Mouse (Mus musculus) lung, embryonic 16.5 days (tissue): ENCODE results near the gene Lama2. TPM values are rescaled to one million over a fixed set of nuclear protein-coding genes. Genes with fewer than 3 reads are reported as not detected.
A peak's percentile ranks its signal among the peaks of the same experiment; 100 is the strongest.

ENCODE experiments used
- ATAC-seq: fragments of 200-750 bp; cut with Nextera tagmentation; 2 replicates; pipeline ENCODE4 v1.8.0; 2017; ENCODE audit warnings: low read depth, mild to moderate bottlenecking, moderate library complexity
- H3K27ac ChIP-seq: fragments of 300-500 bp; sonication (generic); 2 replicates; pipeline ENCODE4 v1.5.1; 2014; ENCODE audit warnings: mild to moderate bottlenecking, control low read depth, low read length
- H3K27me3 ChIP-seq: fragments of 300-500 bp; sonication (generic); 2 replicates; pipeline ENCODE4 v1.6.1; 2014; ENCODE audit warnings: low read depth, low read length, mixed read lengths; ENCODE audit not compliant: control insufficient read depth, insufficient read depth
- H3K36me3 ChIP-seq: fragments of 300-500 bp; sonication (generic); 2 replicates; pipeline ENCODE4 v1.6.1; 2014; ENCODE audit warnings: low read length; ENCODE audit not compliant: control insufficient read depth, insufficient read depth
- H3K4me1 ChIP-seq: fragments of 300-500 bp; sonication (generic); replicated peaks from 2 replicates; pipeline ENCODE4 v1.6.1; 2014; ENCODE audit warnings: low read length, mixed read lengths; ENCODE audit not compliant: control insufficient read depth, insufficient read depth
- H3K4me2 ChIP-seq: fragments of 300-500 bp; sonication (generic); 2 replicates; pipeline ENCODE4 v1.6.1; 2014; ENCODE audit warnings: low read depth, low read length, control low read depth
- H3K4me3 ChIP-seq: fragments of 300-500 bp; sonication (generic); 2 replicates; pipeline ENCODE4 v1.5.1; 2014; ENCODE audit warnings: mild to moderate bottlenecking, low read length, control low read depth
- H3K9ac ChIP-seq: fragments of 300-500 bp; sonication (generic); 2 replicates; pipeline ENCODE4 v1.6.1; 2014; ENCODE audit warnings: low read length, control low read depth
- H3K9me3 ChIP-seq: fragments of 300-500 bp; sonication (generic); 2 replicates; pipeline ENCODE4 v1.6.1; 2016; ENCODE audit warnings: low read length; ENCODE audit not compliant: control insufficient read depth
- WGBS: fragments of 180-500 bp; shearing (Covaris S2); extraction: QIAGEN DNeasy Blood & Tissue Kit; methylation state at CpG from one replicate; pipeline ENCODE4 v1.1.7; 2014; 5-methylcytosine and 5-hydroxymethylcytosine counted together
- polyA plus RNA-seq: library from polyadenylated mRNA; unstranded; fragments of >200 nt; fragmentation: Nextera tagmentation; extraction: Ambion mirVana; gene quantifications from 2 replicates; pipeline ENCODE4 v1.2.1, GENCODE M21; 2015

The Lama2 gene
- polyA plus RNA-seq, 1 experiment from 2014 or later = 13.6 TPM

GRCm38 (mm10) chr10:27222639-27223315, 396.8 kb downstream of the Lama2 start:
- no peak overlapping the region for H3K4me2 ChIP-seq
- no peak overlapping the region for H3K4me3 ChIP-seq
- H3K9me3 ChIP-seq = no peaks in the 10 kb centered on the region
- WGBS = 70% methylated on average over 6 of the region's 6 CpGs
- H3K36me3 ChIP-seq = no peaks in the 10 kb centered on the region
- H3K4me1 ChIP-seq = no peaks in the 10 kb centered on the region
- H3K27ac ChIP-seq = no peak overlapping the region
- peak; percentile 65; the same call in 1 of the 2 replicates for ATAC-seq
- no peaks in the 10 kb centered on the region for H3K27me3 ChIP-seq
- H3K9ac ChIP-seq = no peak overlapping the region

GRCm38 (mm10) chr10:27219698-27220097, 399.9 kb downstream of the Lama2 start:
- Histone ChIP-seq H3K4me2 (no peak overlapping the region), H3K4me3 (no peak overlapping the region), H3K27me3 (no peaks in the 10 kb centered on the region), H3K9ac (no peak overlapping the region), H3K4me1 (no peaks in the 10 kb centered on the region), H3K36me3 (no peaks in the 10 kb centered on the region), H3K27ac (no peak overlapping the region), H3K9me3 (no peaks in the 10 kb centered on the region)
- peak; percentile 52; the same call in 1 of the 2 replicates for ATAC-seq
- WGBS = 33% methylated on average over 1 of the region's 1 CpGs

GRCm38 (mm10) chr10:27207320-27207719, 412.2 kb downstream of the Lama2 start:
- no peak overlapping the region for H3K4me3 ChIP-seq
- H3K36me3 ChIP-seq = no peaks in the 10 kb centered on the region
- no peaks in the 10 kb centered on the region for H3K27me3 ChIP-seq
- ATAC-seq = no peak
- 27% methylated on average over 12 of the region's 12 CpGs for WGBS
- H3K4me2 ChIP-seq = no peak overlapping the region
- H3K4me1 ChIP-seq = no peaks in the 10 kb centered on the region
- no peak overlapping the region for H3K27ac ChIP-seq
- H3K9me3 ChIP-seq = no peaks in the 10 kb centered on the region
- H3K9ac ChIP-seq = no peak overlapping the region

- ATAC-seq = no peak
- no peaks in the 10 kb centered on the region for H3K4me1 ChIP-seq
- WGBS = 46% methylated on average over 1 of the region's 1 CpGs
- no peak overlapping the region for H3K27ac ChIP-seq
- no peaks in the 10 kb centered on the region for H3K36me3 ChIP-seq
- no peak overlapping the region for H3K4me2 ChIP-seq
- H3K9me3 ChIP-seq = no peaks in the 10 kb centered on the region
- no peak overlapping the region for H3K4me3 ChIP-seq
- H3K9ac ChIP-seq = no peak overlapping the region
- no peaks in the 10 kb centered on the region for H3K27me3 ChIP-seq
These were observed 421.1 kb downstream of the Lama2 start for GRCm38 (mm10) chr10:27198443-27198842.

GRCm38 (mm10) chr10:27193986-27194908, 425.3 kb downstream of the Lama2 start:
- WGBS = 72% methylated on average over 8 of the region's 8 CpGs
- ATAC-seq = no peak
- Histone ChIP-seq H3K4me3 (no peak overlapping the region), H3K4me1 (no peaks in the 10 kb centered on the region), H3K36me3 (no peaks in the 10 kb centered on the region), H3K4me2 (no peak overlapping the region), H3K9ac (no peak overlapping the region), H3K9me3 (no peaks in the 10 kb centered on the region), H3K27me3 (no peaks in the 10 kb centered on the region), H3K27ac (no peak overlapping the region)

GRCm38 (mm10) chr10:27188630-27189365, 430.8 kb downstream of the Lama2 start:
- 86% methylated on average over 9 of the region's 9 CpGs for WGBS
- no peak overlapping the region for H3K9ac ChIP-seq
- no peaks in the 10 kb centered on the region for H3K36me3 ChIP-seq
- H3K27me3 ChIP-seq = no peaks in the 10 kb centered on the region
- no peak overlapping the region for H3K4me3 ChIP-seq
- H3K27ac ChIP-seq = no peak overlapping the region
- ATAC-seq = no peak
- no peaks in the 10 kb centered on the region for H3K4me1 ChIP-seq
- H3K4me2 ChIP-seq = no peak overlapping the region
- H3K9me3 ChIP-seq = no peaks in the 10 kb centered on the region

GRCm38 (mm10) chr10:27184185-27184584, 435.4 kb downstream of the Lama2 start:
- 79% methylated on average over 5 of the region's 5 CpGs for WGBS
- H3K9me3 ChIP-seq = no peaks in the 10 kb centered on the region
- H3K27me3 ChIP-seq = no peaks in the 10 kb centered on the region
- no peaks in the 10 kb centered on the region for H3K36me3 ChIP-seq
- no peaks in the 10 kb centered on the region for H3K4me1 ChIP-seq
- no peak for ATAC-seq
- no peak overlapping the region for H3K9ac ChIP-seq
- H3K27ac ChIP-seq = no peak overlapping the region
- no peak overlapping the region for H3K4me3 ChIP-seq
- H3K4me2 ChIP-seq = no peak overlapping the region

- Histone ChIP-seq H3K4me2 (no peak overlapping the region), H3K9ac (no peak overlapping the region), H3K4me3 (no peak overlapping the region), H3K27ac (no peak overlapping the region), H3K9me3 (no peaks in the 10 kb centered on the region), H3K4me1 (no peaks in the 10 kb centered on the region), H3K36me3 (no peaks in the 10 kb centered on the region), H3K27me3 (no peaks in the 10 kb centered on the region)
- ATAC-seq = no peak
- WGBS = 57% methylated on average over 2 of the region's 2 CpGs
These were observed 445.3 kb downstream of the Lama2 start for GRCm38 (mm10) chr10:27174271-27174670.

GRCm38 (mm10) chr10:27164738-27165137, 454.8 kb downstream of the Lama2 start:
- Histone ChIP-seq H3K27ac (no peak overlapping the region), H3K4me1 (no peaks in the 10 kb centered on the region), H3K36me3 (no peaks in the 10 kb centered on the region), H3K9me3 (no peaks in the 10 kb centered on the region), H3K4me3 (no peak overlapping the region), H3K9ac (no peak overlapping the region), H3K27me3 (no peaks in the 10 kb centered on the region), H3K4me2 (no peak overlapping the region)
- 66% methylated on average over 3 of the region's 3 CpGs for WGBS
- no peak for ATAC-seq
